In genomic region chr7:18991660-18992293, GRCm38 (mm10) we compare ENCODE assay signal across 8 mouse cellular contexts. TPM values are rescaled to one million over a fixed set of nuclear protein-coding genes. Genes with fewer than 3 reads are reported as not detected.
DNase-seq lines count a peak whose midpoint lies in the region; ATAC-seq and TF ChIP-seq lines count a peak whose summit lies in the region.
"Had no signal": no experiment of that assay in that cellular context is flagged by ENCODE, and none has a peak within 500 bp of the region (broad histone marks: within the 10 kb centered on the region; RNA-seq: fewer than 3 reads in every experiment).

No protein-coding gene starts in this region.

- WGBS in liver, adult 2 months, result 3% methylated on average over 59 of the region's 59 CpGs
- 3% methylated on average over 59 of the region's 59 CpGs for WGBS in bone marrow, adult 2 months
- under 1% methylated on average over 59 of the region's 59 CpGs for WGBS in embryonic facial prominence, embryonic 15.5 days
- under 1% methylated on average over 59 of the region's 59 CpGs for WGBS in hindbrain, postnatal 0 days
- WGBS in midbrain, embryonic 16.5 days, result under 1% methylated on average over 58 of the region's 59 CpGs

- TF ChIP-seq CTCF in liver, adult 2 months (IDR thresholded peaks at IDR 0.05; ENCODE audit: low read depth, low read length), result no peak
- TF ChIP-seq CTCF in bone marrow, adult 2 months (IDR thresholded peaks at IDR 0.05; ENCODE audit: control insufficient read depth, insufficient read depth, low read length), result no peak
- TF ChIP-seq CTCF in hindbrain, postnatal 0 days (IDR thresholded peaks at IDR 0.05; ENCODE audit: low read depth), result peak; percentile 30; the same call in 1 of the 2 replicates

- no peaks in the 10 kb centered on the region for H3K36me3 ChIP-seq in liver, adult 2 months (ENCODE audit: control insufficient read depth, insufficient read depth, low read length)
- peaks cover 4% of the 10 kb centered on the region; the same call in 1 of the 2 replicates for H3K36me3 ChIP-seq in embryonic facial prominence, embryonic 15.5 days
- no peaks in the 10 kb centered on the region for H3K36me3 ChIP-seq in hindbrain, postnatal 0 days (ENCODE audit: insufficient read depth, low read length)
- H3K36me3 ChIP-seq in midbrain, embryonic 16.5 days (ENCODE audit: control insufficient read depth, insufficient read depth, low read length), result no peaks in the 10 kb centered on the region

- no peak for ATAC-seq in embryonic facial prominence, embryonic 15.5 days (ENCODE audit: insufficient number of reproducible peaks, low FRiP score, low TSS enrichment, low read depth)
- 0 out of 2 replicates have a peak, but pooled peaks have one; percentile 2 for ATAC-seq in hindbrain, postnatal 0 days
- no peak; the same call in none of the 2 replicates for ATAC-seq in midbrain, embryonic 16.5 days

- peak overlapping the region; percentile 43 for H3K4me3 ChIP-seq in liver, adult 2 months (ENCODE audit: insufficient read depth, low read depth, low read length)
- peak overlapping the region; percentile 22 for H3K4me3 ChIP-seq in bone marrow, adult 2 months (replicated peaks; ENCODE audit: control insufficient read depth, low read depth, low read length)
- H3K4me3 ChIP-seq in embryonic facial prominence, embryonic 15.5 days (replicated peaks), result peak overlapping the region; percentile 56
- H3K4me3 ChIP-seq in hindbrain, postnatal 0 days (ENCODE audit: low read length), result peak overlapping the region; percentile 47
- H3K4me3 ChIP-seq in midbrain, embryonic 16.5 days (ENCODE audit: low read depth, low read length), result peak overlapping the region; percentile 67

- no peaks in the 10 kb centered on the region for H3K27me3 ChIP-seq in liver, adult 2 months (ENCODE audit: control insufficient read depth, insufficient read depth, low read length)
- H3K27me3 ChIP-seq in embryonic facial prominence, embryonic 15.5 days, result peaks cover 8% of the 10 kb centered on the region; the same call in 1 of the 2 replicates
- no peaks in the 10 kb centered on the region for H3K27me3 ChIP-seq in hindbrain, postnatal 0 days (ENCODE audit: insufficient read depth, low read length)
- H3K27me3 ChIP-seq in midbrain, embryonic 16.5 days (ENCODE audit: control insufficient read depth, insufficient read depth, low read depth, low read length), result no peaks in the 10 kb centered on the region

- H3K9ac ChIP-seq in liver, adult 2 months (ENCODE audit: low read depth, low read length), result peak overlapping the region; percentile 44
- H3K9ac ChIP-seq in embryonic facial prominence, embryonic 15.5 days, result peak overlapping the region; percentile 53
- peak overlapping the region; percentile 67 for H3K9ac ChIP-seq in hindbrain, postnatal 0 days (replicated peaks; ENCODE audit: low read length)
- H3K9ac ChIP-seq in midbrain, embryonic 16.5 days (ENCODE audit: low read depth, low read length), result peak overlapping the region; percentile 78

- H3K79me2 ChIP-seq in liver, adult 2 months (ENCODE audit: control insufficient read depth, insufficient read depth, low read length), result no peaks in the 10 kb centered on the region

- peaks cover 3% of the 10 kb centered on the region for H3K4me1 ChIP-seq in liver, adult 2 months (ENCODE audit: control insufficient read depth, insufficient read depth, low read length)
- H3K4me1 ChIP-seq in bone marrow, adult 2 months (ENCODE audit: control insufficient read depth, insufficient read depth, low read length), result no peaks in the 10 kb centered on the region; the same call in 1 of the 2 replicates
- peaks cover 39% of the 10 kb centered on the region for H3K4me1 ChIP-seq in embryonic facial prominence, embryonic 15.5 days
- peaks cover 10% of the 10 kb centered on the region for H3K4me1 ChIP-seq in hindbrain, postnatal 0 days (ENCODE audit: insufficient read depth, low read length)
- H3K4me1 ChIP-seq in midbrain, embryonic 16.5 days (ENCODE audit: control insufficient read depth, insufficient read depth, low read length), result peaks cover 31% of the 10 kb centered on the region

- no peak for TF ChIP-seq POLR2A in liver, adult 2 months (IDR thresholded peaks at IDR 0.05; ENCODE audit: extremely low read depth, insufficient read depth, low read length)
- TF ChIP-seq POLR2A in bone marrow, adult 2 months (IDR thresholded peaks at IDR 0.05; ENCODE audit: borderline replicate concordance, control insufficient read depth, low read depth, low read length), result no peak

- peak overlapping the region; percentile 89 for H3K4me2 ChIP-seq in embryonic facial prominence, embryonic 15.5 days (replicated peaks)
- peak overlapping the region; percentile 65 for H3K4me2 ChIP-seq in hindbrain, postnatal 0 days (ENCODE audit: low read depth, low read length)
- peak overlapping the region; percentile 91 for H3K4me2 ChIP-seq in midbrain, embryonic 16.5 days (ENCODE audit: low read length)

- H3K9me3 ChIP-seq in embryonic facial prominence, embryonic 15.5 days (replicated peaks), result no peaks in the 10 kb centered on the region
- no peaks in the 10 kb centered on the region for H3K9me3 ChIP-seq in hindbrain, postnatal 0 days (ENCODE audit: low read length)
- H3K9me3 ChIP-seq in midbrain, embryonic 16.5 days (replicated peaks; ENCODE audit: control insufficient read depth, low read length, poor library complexity, severe bottlenecking), result no peaks in the 10 kb centered on the region

- H3K27ac ChIP-seq in liver, adult 2 months (replicated peaks; ENCODE audit: insufficient read depth, low read depth, low read length), result no peak overlapping the region
- H3K27ac ChIP-seq in bone marrow, adult 2 months (ENCODE audit: control insufficient read depth, insufficient read depth, low read depth, low read length, poor library complexity), result no peak overlapping the region
- no peak overlapping the region for H3K27ac ChIP-seq in embryonic facial prominence, embryonic 15.5 days (replicated peaks)
- peak overlapping the region; percentile 69; the same call in 1 of the 2 replicates for H3K27ac ChIP-seq in hindbrain, postnatal 0 days
- H3K27ac ChIP-seq in midbrain, embryonic 16.5 days (ENCODE audit: low read length), result peak overlapping the region; percentile 80

- DNase-seq in liver, adult 2 months (ENCODE audit: extremely low read depth, low read depth, low spot score), result no peak
- DNase-seq in liver, result no peak
- DNase-seq in hindbrain, postnatal 0 days (ENCODE audit: low spot score), result peak; percentile 48
- no peak for DNase-seq in urinary bladder, postnatal 10 days (ENCODE audit: low spot score)

RNA-seq across cellular contexts. Expression of gene Mypop, which starts 0.7 kb away (rescaled TPM):
- 0.54 and 0.65 TPM in 2 replicates for total RNA-seq in liver, adult 2 months (2014; rRNA removed)
- 2.7 and 3.1 TPM in 2 replicates for polyA plus RNA-seq in liver, adult 2 months (2012; rRNA removed)
- polyA plus RNA-seq in bone marrow, adult 2 months (2011; ENCODE audit: insufficient read depth, insufficient read length, low replicate concordance, missing spikeins), result 0.83 and 1.1 TPM in 2 replicates
- 5.9 and 6.3 TPM in 2 replicates for polyA plus RNA-seq in embryonic facial prominence, embryonic 15.5 days (2015; fragmentation: Nextera tagmentation; extraction: Ambion mirVana)
- 22.5 and 26.1 TPM in 2 replicates for total RNA-seq in hindbrain, postnatal 0 days (2014; rRNA removed)
- 5.6 and 6.0 TPM in 2 replicates for polyA plus RNA-seq in hindbrain, postnatal 0 days (2015; fragmentation: Nextera tagmentation; extraction: Ambion mirVana)
- 3.9 and 5.1 TPM in 2 replicates for polyA plus RNA-seq in midbrain, embryonic 16.5 days (2015; fragmentation: Nextera tagmentation; extraction: Ambion mirVana)

RNA-seq across cellular contexts. Expression of gene Nanos2, which starts 4.6 kb away (rescaled TPM):
- total RNA-seq in liver, adult 2 months (2014; rRNA removed), result not detected in 2 replicates
- not detected in 2 replicates for polyA plus RNA-seq in liver, adult 2 months (2012; rRNA removed)
- polyA plus RNA-seq in bone marrow, adult 2 months (2011; ENCODE audit: insufficient read depth, insufficient read length, low replicate concordance, missing spikeins), result not detected in 2 replicates
- polyA plus RNA-seq in embryonic facial prominence, embryonic 15.5 days (2015; fragmentation: Nextera tagmentation; extraction: Ambion mirVana), result not detected in 2 replicates
- 1.3 and 2.6 TPM in 2 replicates for total RNA-seq in hindbrain, postnatal 0 days (2014; rRNA removed)
- 1.6 TPM in 2 replicates for polyA plus RNA-seq in hindbrain, postnatal 0 days (2015; fragmentation: Nextera tagmentation; extraction: Ambion mirVana)
- polyA plus RNA-seq in midbrain, embryonic 16.5 days (2015; fragmentation: Nextera tagmentation; extraction: Ambion mirVana), result 0.52 and 0.79 TPM in 2 replicates
- total RNA-seq: gastrocnemius, postnatal 4 days had no signal

RNA-seq across cellular contexts. Expression of gene Irf2bp1, which starts 12.1 kb away (rescaled TPM):
- 4.5 and 7.3 TPM in 2 replicates for total RNA-seq in liver, adult 2 months (2014; rRNA removed)
- 13.2 and 14.6 TPM in 2 replicates for polyA plus RNA-seq in liver, adult 2 months (2012; rRNA removed)
- 6.8 and 7.3 TPM in 2 replicates for polyA plus RNA-seq in bone marrow, adult 2 months (2011; ENCODE audit: insufficient read depth, insufficient read length, low replicate concordance, missing spikeins)
- 31.1 and 32.2 TPM in 2 replicates for polyA plus RNA-seq in embryonic facial prominence, embryonic 15.5 days (2015; fragmentation: Nextera tagmentation; extraction: Ambion mirVana)
- 128 and 140 TPM in 2 replicates for total RNA-seq in hindbrain, postnatal 0 days (2014; rRNA removed)
- 20.0 and 22.4 TPM in 2 replicates for polyA plus RNA-seq in hindbrain, postnatal 0 days (2015; fragmentation: Nextera tagmentation; extraction: Ambion mirVana)
- polyA plus RNA-seq in midbrain, embryonic 16.5 days (2015; fragmentation: Nextera tagmentation; extraction: Ambion mirVana), result 26.0 and 26.7 TPM in 2 replicates

RNA-seq across cellular contexts. Expression of gene Foxa3, which starts 31.6 kb away (rescaled TPM):
- total RNA-seq in liver, adult 2 months (2014; rRNA removed), result 31.2 and 60.1 TPM in 2 replicates
- polyA plus RNA-seq in liver, adult 2 months (2012; rRNA removed), result 47.4 and 54.1 TPM in 2 replicates
- polyA plus RNA-seq in bone marrow, adult 2 months (2011; ENCODE audit: insufficient read depth, insufficient read length, low replicate concordance, missing spikeins), result not detected in 2 replicates
- polyA plus RNA-seq in embryonic facial prominence, embryonic 15.5 days (2015; fragmentation: Nextera tagmentation; extraction: Ambion mirVana), result 0.58 and 1.3 TPM in 2 replicates
- total RNA-seq in hindbrain, postnatal 0 days (2014; rRNA removed), result not detected in 2 replicates
- polyA plus RNA-seq in hindbrain, postnatal 0 days (2015; fragmentation: Nextera tagmentation; extraction: Ambion mirVana), result not detected in 2 replicates
- polyA plus RNA-seq in midbrain, embryonic 16.5 days (2015; fragmentation: Nextera tagmentation; extraction: Ambion mirVana), result not detected in 2 replicates

RNA-seq across cellular contexts. Expression of gene Sympk, which starts 32.4 kb away (rescaled TPM):
- 21.5 and 29.5 TPM in 2 replicates for total RNA-seq in liver, adult 2 months (2014; rRNA removed)
- polyA plus RNA-seq in liver, adult 2 months (2012; rRNA removed), result 37.3 and 46.9 TPM in 2 replicates
- polyA plus RNA-seq in bone marrow, adult 2 months (2011; ENCODE audit: insufficient read depth, insufficient read length, low replicate concordance, missing spikeins), result 34.3 and 108 TPM in 2 replicates
- polyA plus RNA-seq in embryonic facial prominence, embryonic 15.5 days (2015; fragmentation: Nextera tagmentation; extraction: Ambion mirVana), result 35.3 and 36.8 TPM in 2 replicates
- total RNA-seq in hindbrain, postnatal 0 days (2014; rRNA removed), result 85.4 and 88.0 TPM in 2 replicates
- polyA plus RNA-seq in hindbrain, postnatal 0 days (2015; fragmentation: Nextera tagmentation; extraction: Ambion mirVana), result 19.2 TPM in 2 replicates
- 25.6 and 28.7 TPM in 2 replicates for polyA plus RNA-seq in midbrain, embryonic 16.5 days (2015; fragmentation: Nextera tagmentation; extraction: Ambion mirVana)

Comparison
In these comparisons a context has a peak if more than half of its experiments do, and no peak if none do; other contexts are left out.
1. H3K27ac ChIP-seq: peak in hindbrain, postnatal 0 days (single experiment) and midbrain, embryonic 16.5 days (single experiment); none in liver, adult 2 months (single experiment), bone marrow, adult 2 months (single experiment) and embryonic facial prominence, embryonic 15.5 days (single experiment).
2. Peak in every context shown above with its lines, with median percentiles within 50 percentile points of each other: H3K4me3 ChIP-seq, H3K9ac ChIP-seq and H3K4me2 ChIP-seq.